Mouse (Mus musculus) heart, embryonic 14.5 days (tissue): Measurements from ENCODE around the gene Tvp23a. TPM values are rescaled to one million over a fixed set of nuclear protein-coding genes. Genes with fewer than 3 reads are reported as not detected.
A peak's percentile ranks its signal among the peaks of the same experiment; 100 is the strongest.

ENCODE experiments used
- ATAC-seq: fragments of 200-750 bp; cut with Nextera tagmentation; 2 replicates; pipeline ENCODE4 v1.8.0; 2017; ENCODE audit warnings: low read depth, moderate TSS enrichment; ENCODE audit not compliant: insufficient number of reproducible peaks, insufficient read depth, low FRiP score
- H3K27ac ChIP-seq, 2 experiments: fragments of 200-500 bp in 1 of 2; fragments of 300-500 bp in 1 of 2; sonication (generic) in 1 of 2; replicated peaks in 1 of 2; 2 replicates each; pipeline ENCODE4 v1.5.1; 2012 to 2014; ENCODE audit warnings: low read depth in 2 of 2, low read length in 2 of 2, control low read depth in 1 of 2, mild to moderate bottlenecking in 1 of 2, mixed read lengths in 1 of 2; ENCODE audit not compliant: control insufficient read depth in 1 of 2, insufficient read depth in 1 of 2
- H3K27me3 ChIP-seq: fragments of 300-500 bp; sonication (generic); 2 replicates; pipeline ENCODE4 v1.6.1; 2014; ENCODE audit warnings: mild to moderate bottlenecking, low read length, control low read depth; ENCODE audit not compliant: control insufficient read depth, insufficient read depth
- H3K36me3 ChIP-seq: fragments of 300-500 bp; sonication (generic); 2 replicates; pipeline ENCODE4 v1.6.1; 2014; ENCODE audit warnings: mild to moderate bottlenecking, control low read depth, low read length, mixed read lengths; ENCODE audit not compliant: control insufficient read depth, insufficient read depth
- H3K4me1 ChIP-seq, 2 experiments: fragments of 200-500 bp in 1 of 2; fragments of 300-500 bp in 1 of 2; sonication (generic) in 1 of 2; 2 replicates each; pipeline ENCODE4 v1.6.1; 2012 to 2014; ENCODE audit warnings: low read length in 2 of 2, control low read depth in 1 of 2, mixed read lengths in 1 of 2; ENCODE audit not compliant: control insufficient read depth in 2 of 2, insufficient read depth in 2 of 2
- H3K4me2 ChIP-seq: fragments of 300-500 bp; sonication (generic); 2 replicates; pipeline ENCODE4 v1.6.1; 2014; ENCODE audit warnings: mild to moderate bottlenecking, low read length
- H3K4me3 ChIP-seq, 2 experiments: fragments of 200-500 bp in 1 of 2; fragments of 300-500 bp in 1 of 2; sonication (generic) in 1 of 2; 2 replicates each; pipeline ENCODE4 v1.5.1; 2012 to 2014; ENCODE audit warnings: low read length in 2 of 2, mild to moderate bottlenecking in 2 of 2, control low read depth in 1 of 2, low read depth in 1 of 2, moderate library complexity in 1 of 2; ENCODE audit not compliant: control insufficient read depth in 1 of 2, insufficient read depth in 1 of 2
- H3K9ac ChIP-seq: fragments of 300-500 bp; sonication (generic); 2 replicates; pipeline ENCODE4 v1.6.1; 2014; ENCODE audit warnings: mild to moderate bottlenecking, low read length
- H3K9me3 ChIP-seq: fragments of 300-500 bp; sonication (generic); 2 replicates; pipeline ENCODE4 v1.6.1; 2016; ENCODE audit warnings: low read length, control low read depth; ENCODE audit not compliant: control insufficient read depth
- WGBS: fragments of 180-500 bp; shearing (Covaris S2); extraction: QIAGEN DNeasy Blood & Tissue Kit; methylation state at CpG from one replicate; pipeline ENCODE4 v1.1.7; 2014; 5-methylcytosine and 5-hydroxymethylcytosine counted together
- polyA plus RNA-seq: library from polyadenylated mRNA; unstranded; fragments of >200 nt; fragmentation: Nextera tagmentation; extraction: Ambion mirVana; gene quantifications from 2 replicates; pipeline ENCODE4 v1.2.1, GENCODE M21; 2014

The Tvp23a gene
- polyA plus RNA-seq, 1 experiment from 2014 or later, result 3.0 TPM

GRCm38 (mm10) chr16:10392587-10392986 lies 54.6 kb downstream of the Tvp23a start:
- Histone ChIP-seq H3K4me2 (no peak overlapping the region), H3K27me3 (peaks cover 7% of the 10 kb centered on the region; the same call in 1 of the 2 replicates), H3K4me3 (no peak overlapping the region), H3K9me3 (0 out of 2 replicates have a peak, but pooled peaks cover 3% of the 10 kb centered on the region), H3K9ac (no peak overlapping the region), H3K4me1 (peaks cover 0 to 5% of the 10 kb centered on the region in 2 experiments; a peak in 1 of 4 replicates), H3K36me3 (no peaks in the 10 kb centered on the region), H3K27ac (no peak overlapping the region)
- 83% methylated on average over 9 of the region's 9 CpGs for WGBS
- ATAC-seq, result no peak

GRCm38 (mm10) chr16:10388634-10389365 lies 58.4 kb downstream of the Tvp23a start:
- Histone ChIP-seq H3K4me2 (no peak overlapping the region), H3K4me1 (peaks cover 0 to 2% of the 10 kb centered on the region in 2 experiments; a peak in 1 of 4 replicates), H3K36me3 (no peaks in the 10 kb centered on the region), H3K9me3 (0 out of 2 replicates have a peak, but pooled peaks cover 3% of the 10 kb centered on the region), H3K27me3 (no peaks in the 10 kb centered on the region), H3K27ac (no peak overlapping the region), H3K4me3 (no peak overlapping the region), H3K9ac (no peak overlapping the region)
- 85% methylated on average over 6 of the region's 6 CpGs for WGBS
- ATAC-seq, result no peak

DNA sequence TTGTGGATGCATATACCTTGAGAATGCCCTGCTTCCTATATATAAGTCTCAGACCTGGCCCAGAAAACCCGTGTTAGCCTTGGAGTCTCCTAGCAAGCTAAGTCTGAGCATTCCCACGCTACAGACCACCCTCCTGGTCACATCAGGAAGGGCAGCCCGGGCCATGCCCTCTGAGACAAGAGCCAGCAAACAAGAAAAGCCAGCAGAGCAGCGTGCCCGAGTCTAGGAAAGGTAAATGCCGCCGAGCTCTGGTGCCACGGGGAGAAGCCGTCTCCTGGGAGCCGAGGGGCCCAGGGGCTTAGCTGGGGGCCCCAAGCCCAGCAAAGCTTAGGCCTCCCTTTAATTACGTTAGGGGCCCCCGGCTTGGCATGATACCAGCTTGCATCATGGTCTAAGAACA lies 61.9 kb downstream of the Tvp23a start:
- Histone ChIP-seq H3K4me3 (no peak overlapping the region), H3K9me3 (no peaks in the 10 kb centered on the region), H3K9ac (no peak overlapping the region), H3K27me3 (no peaks in the 10 kb centered on the region), H3K4me2 (no peak overlapping the region), H3K27ac (no peak overlapping the region), H3K36me3 (no peaks in the 10 kb centered on the region), H3K4me1 (peaks cover 0 to 2% of the 10 kb centered on the region in 2 experiments; a peak in 1 of 4 replicates)
- 84% methylated on average over 12 of the region's 12 CpGs for WGBS
- ATAC-seq, result no peak

GRCm38 (mm10) chr16:10384544-10384943 lies 62.6 kb downstream of the Tvp23a start:
- no peaks in the 10 kb centered on the region for H3K9me3 ChIP-seq
- H3K27ac ChIP-seq, result no peak overlapping the region
- peaks cover 0 to 2% of the 10 kb centered on the region in 2 experiments; a peak in 1 of 4 replicates for H3K4me1 ChIP-seq
- H3K4me3 ChIP-seq, result 0 out of 4 replicates have a peak overlapping the region, but pooled peaks of 1 of the 2 experiments have one; percentile 18
- no peaks in the 10 kb centered on the region for H3K36me3 ChIP-seq
- WGBS, result 63% methylated on average over 3 of the region's 3 CpGs
- ATAC-seq, result no peak
- no peak overlapping the region for H3K9ac ChIP-seq
- no peaks in the 10 kb centered on the region for H3K27me3 ChIP-seq
- peak overlapping the region; percentile 50 for H3K4me2 ChIP-seq

DNA sequence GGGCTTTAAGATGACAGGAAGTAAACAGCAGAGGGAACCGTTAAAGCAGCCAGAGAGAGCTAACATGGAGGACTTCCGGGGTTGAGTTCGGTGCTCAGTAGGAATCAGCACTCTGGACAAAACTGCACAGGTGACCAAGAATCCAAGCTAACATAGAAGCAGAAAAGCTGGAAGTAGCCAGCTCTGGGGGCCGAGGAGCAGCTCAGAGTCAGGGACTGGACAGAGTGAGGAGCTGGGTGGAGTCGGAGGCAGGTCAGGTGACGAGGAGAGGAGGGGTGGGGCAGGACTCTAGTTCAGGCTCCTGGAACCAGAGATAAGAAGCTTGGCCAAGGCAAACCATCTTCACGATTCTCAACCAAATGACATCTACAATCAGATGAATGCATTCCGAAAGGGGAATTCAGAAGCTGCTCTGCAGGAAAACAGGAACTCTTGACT lies 63.1 kb downstream of the Tvp23a start:
- Histone ChIP-seq H3K27me3 (no peaks in the 10 kb centered on the region), H3K4me2 (peak overlapping the region; percentile 50), H3K4me3 (peak overlapping the region; percentile 2 to 18; a peak in 2 of 4 replicates), H3K36me3 (no peaks in the 10 kb centered on the region), H3K4me1 (peaks cover 0 to 4% of the 10 kb centered on the region in 2 experiments; a peak in 2 of 4 replicates), H3K9me3 (no peaks in the 10 kb centered on the region), H3K27ac (no peak overlapping the region), H3K9ac (no peak overlapping the region)
- no peak for ATAC-seq
- 27% methylated on average over 8 of the region's 8 CpGs for WGBS

GRCm38 (mm10) chr16:10379531-10379930 lies 67.6 kb downstream of the Tvp23a start:
- ATAC-seq, result no peak
- no peaks in the 10 kb centered on the region for H3K9me3 ChIP-seq
- H3K4me3 ChIP-seq, result no peak overlapping the region
- peaks cover 0 to 5% of the 10 kb centered on the region in 2 experiments; a peak in 2 of 4 replicates for H3K4me1 ChIP-seq
- no peaks in the 10 kb centered on the region for H3K36me3 ChIP-seq
- no peak overlapping the region for H3K27ac ChIP-seq
- H3K4me2 ChIP-seq, result no peak overlapping the region
- H3K9ac ChIP-seq, result no peak overlapping the region
- WGBS, result 30% methylated on average over 2 of the region's 2 CpGs
- H3K27me3 ChIP-seq, result no peaks in the 10 kb centered on the region

- Histone ChIP-seq H3K9me3 (no peaks in the 10 kb centered on the region), H3K27ac (no peak overlapping the region), H3K4me2 (no peak overlapping the region), H3K9ac (no peak overlapping the region), H3K36me3 (no peaks in the 10 kb centered on the region), H3K4me1 (peaks cover 0 to 4% of the 10 kb centered on the region in 2 experiments; a peak in 2 of 4 replicates), H3K4me3 (no peak overlapping the region), H3K27me3 (no peaks in the 10 kb centered on the region)
- ATAC-seq, result no peak
- WGBS, result 44% methylated on average over 1 of the region's 1 CpGs
Measured at GRCm38 (mm10) chr16:10377286-10377685, 69.9 kb downstream of the Tvp23a start.
